Mouse (Mus musculus) MEL (cell line): ENCODE measurements around the gene Trio. TPM values are rescaled to one million over a fixed set of nuclear protein-coding genes. Genes with fewer than 3 reads are reported as not detected.

Experiments used
- DNase-seq: peaks from one replicate; pipeline ENCODE4 v3.0.0; 2011; ENCODE audit warnings: low read depth, low spot score
- H3K27ac ChIP-seq: 2 replicates; pipeline ENCODE4 v1.5.1; 2012; ENCODE audit warnings: low read depth, mild to moderate bottlenecking, control low read depth, low read length, moderate library complexity; ENCODE audit not compliant: control insufficient read depth
- H3K27me3 ChIP-seq, 2 experiments: fragments of 150-350 bp in 1 of 2; sonication (generic) in 1 of 2; 2 replicates each; pipeline ENCODE4 v1.6.1; 2012; ENCODE audit warnings: low read length in 2 of 2, mild to moderate bottlenecking in 2 of 2, improper control_type of control experiment in 1 of 2, moderate library complexity in 1 of 2; ENCODE audit not compliant: insufficient read depth in 2 of 2, control insufficient read depth in 1 of 2
- H3K36me3 ChIP-seq, 2 experiments: 2 replicates each; pipeline ENCODE4 v1.6.1; 2012 to 2014; ENCODE audit warnings: low read length in 2 of 2, improper control_type of control experiment in 1 of 2, inconsistent platforms in 1 of 2, mild to moderate bottlenecking in 1 of 2; ENCODE audit not compliant: insufficient read depth in 2 of 2, control insufficient read depth in 1 of 2
- H3K4me1 ChIP-seq, 2 experiments: fragments of 150-350 bp in 1 of 2; sonication (generic) in 1 of 2; 2 replicates each; pipeline ENCODE4 v1.6.1; 2012; ENCODE audit warnings: low read length in 2 of 2, improper control_type of control experiment in 1 of 2, mild to moderate bottlenecking in 1 of 2; ENCODE audit not compliant: insufficient read depth in 2 of 2, control insufficient read depth in 1 of 2
- H3K4me3 ChIP-seq, 2 experiments: fragments of 150-350 bp in 1 of 2; sonication (generic) in 1 of 2; 2 replicates each; pipeline ENCODE4 v1.5.1; 2012; ENCODE audit warnings: low read depth in 2 of 2, low read length in 2 of 2, mild to moderate bottlenecking in 2 of 2, moderate library complexity in 2 of 2, control low read depth in 1 of 2, improper control_type of control experiment in 1 of 2; ENCODE audit not compliant: control insufficient read depth in 1 of 2, insufficient read depth in 1 of 2
- H3K79me2 ChIP-seq: 2 replicates; pipeline ENCODE4 v1.6.1; 2012; ENCODE audit warnings: mild to moderate bottlenecking, low read length, moderate library complexity; ENCODE audit not compliant: control insufficient read depth, poor library complexity, insufficient read depth
- H3K9ac ChIP-seq: 2 replicates; pipeline ENCODE4 v1.6.1; 2012; ENCODE audit warnings: low read depth, mild to moderate bottlenecking, control low read depth, low read length, moderate library complexity; ENCODE audit not compliant: control insufficient read depth, poor library complexity, severe bottlenecking
- H3K9me3 ChIP-seq: fragments of 150-350 bp; sonication (generic); replicated peaks from 2 replicates; pipeline ENCODE4 v1.6.1; 2012; ENCODE audit warnings: mild to moderate bottlenecking, low read length, improper control_type of control experiment, moderate library complexity; ENCODE audit not compliant: insufficient read depth
- BHLHE40 ChIP-seq: IDR thresholded peaks from 2 replicates; pipeline ENCODE4 v1.6.1; 2012; ENCODE audit warnings: low read depth, mild to moderate bottlenecking, inconsistent platforms, low read length, improper control_type of control experiment, borderline replicate concordance
- CTCF ChIP-seq, 3 experiments: IDR thresholded peaks in 2 of 3; conservative IDR thresholded peaks in 1 of 3; 2 replicates each; pipeline ENCODE4 v1.5.1; 2011 to 2012; ENCODE audit warnings: low read length in 3 of 3, low read depth in 2 of 3, mild to moderate bottlenecking in 2 of 3, improper control_type of control experiment in 1 of 3, inconsistent platforms in 1 of 3, mixed read lengths in 1 of 3, moderate library complexity in 1 of 3; ENCODE audit not compliant: control insufficient read depth in 1 of 3, insufficient read depth in 1 of 3, poor library complexity in 1 of 3, severe bottlenecking in 1 of 3
- E2F4 ChIP-seq: IDR thresholded peaks from 2 replicates; pipeline ENCODE4 v1.6.1; 2011; ENCODE audit warnings: low read depth, low read length, improper control_type of control experiment, borderline replicate concordance
- ELF1 ChIP-seq: IDR thresholded peaks from 2 replicates; pipeline ENCODE4 v1.6.1; 2014; ENCODE audit warnings: low read depth, mild to moderate bottlenecking, inconsistent platforms, low read length, improper control_type of control experiment, moderate library complexity
- ETS1 ChIP-seq: IDR thresholded peaks from 2 replicates; pipeline ENCODE4 v1.6.1; 2012; ENCODE audit warnings: low read depth, mild to moderate bottlenecking, inconsistent platforms, low read length, improper control_type of control experiment, moderate library complexity
- GABPA ChIP-seq: IDR thresholded peaks from 2 replicates; pipeline ENCODE4 v1.6.1; 2012; ENCODE audit warnings: low read depth, mild to moderate bottlenecking, inconsistent platforms, low read length, improper control_type of control experiment, moderate library complexity
- KAT2A ChIP-seq: conservative IDR thresholded peaks from 2 replicates; pipeline ENCODE4 v1.6.1; 2012; ENCODE audit warnings: low read depth, low read length, improper control_type of control experiment, inconsistent platforms
- MAFK ChIP-seq: IDR thresholded peaks from 2 replicates; pipeline ENCODE4 v1.6.1; 2011; ENCODE audit warnings: low read depth, mild to moderate bottlenecking, low read length, improper control_type of control experiment, borderline replicate concordance
- MEF2A ChIP-seq: IDR thresholded peaks from 2 replicates; pipeline ENCODE4 v1.6.1; 2014; ENCODE audit warnings: low read depth, mild to moderate bottlenecking, inconsistent platforms, low read length, improper control_type of control experiment; ENCODE audit not compliant: poor library complexity, insufficient replicate concordance, severe bottlenecking; ENCODE audit errors: extremely low read depth
- MYB ChIP-seq: IDR thresholded peaks from 2 replicates; pipeline ENCODE4 v1.6.1; 2011; ENCODE audit warnings: mild to moderate bottlenecking, low read depth, low read length, improper control_type of control experiment
- MYC ChIP-seq: IDR thresholded peaks from 2 replicates; pipeline ENCODE4 v1.6.1; 2011; ENCODE audit warnings: low read depth, mild to moderate bottlenecking, low read length, improper control_type of control experiment, moderate library complexity
- POLR2A ChIP-seq, 2 experiments: IDR thresholded peaks; 2 replicates each; pipeline ENCODE4 v1.6.1; 2011 to 2012; ENCODE audit warnings: low read length in 2 of 2, mild to moderate bottlenecking in 2 of 2, control low read depth in 1 of 2, improper control_type of control experiment in 1 of 2, low read depth in 1 of 2, moderate library complexity in 1 of 2; ENCODE audit not compliant: control insufficient read depth in 1 of 2, insufficient read depth in 1 of 2, poor library complexity in 1 of 2
- POLR2AphosphoS5 ChIP-seq: IDR thresholded peaks from 2 replicates; pipeline ENCODE4 v1.6.1; 2012; ENCODE audit warnings: low read depth, borderline replicate concordance, mild to moderate bottlenecking, inconsistent platforms, low read length, moderate library complexity, mixed read lengths
- RCOR1 ChIP-seq: IDR thresholded peaks from 2 replicates; pipeline ENCODE4 v1.6.1; 2012; ENCODE audit warnings: low read depth, mild to moderate bottlenecking, inconsistent platforms, low read length, improper control_type of control experiment
- SIN3A ChIP-seq: IDR thresholded peaks from 2 replicates; pipeline ENCODE4 v1.6.1; 2012; ENCODE audit warnings: low read length, improper control_type of control experiment, inconsistent platforms
- SMC3 ChIP-seq: IDR thresholded peaks from 2 replicates; pipeline ENCODE4 v1.6.1; 2011; ENCODE audit warnings: low read depth, low read length, improper control_type of control experiment
- USF1 ChIP-seq: IDR thresholded peaks from 2 replicates; pipeline ENCODE4 v1.6.1; 2014; ENCODE audit warnings: low read depth, mild to moderate bottlenecking, inconsistent platforms, low read length, improper control_type of control experiment, moderate library complexity
- USF2 ChIP-seq, 2 experiments: IDR thresholded peaks; 2 replicates each; pipeline ENCODE4 v1.6.1; 2011 to 2012; ENCODE audit warnings: improper control_type of control experiment in 2 of 2, low read length in 2 of 2, borderline replicate concordance in 1 of 2, inconsistent platforms in 1 of 2, low read depth in 1 of 2, mild to moderate bottlenecking in 1 of 2; ENCODE audit not compliant: insufficient read depth in 1 of 2
- ZC3H11A ChIP-seq: IDR thresholded peaks from 2 replicates; pipeline ENCODE4 v1.6.1; 2012; ENCODE audit warnings: low read depth, mild to moderate bottlenecking, inconsistent platforms, low read length, improper control_type of control experiment
- ZMIZ1 ChIP-seq: IDR thresholded peaks from 2 replicates; pipeline ENCODE4 v1.6.1; 2012; ENCODE audit warnings: low read depth, mild to moderate bottlenecking, inconsistent platforms, low read length, improper control_type of control experiment, moderate library complexity
- polyA plus RNA-seq, 2 experiments: library from polyadenylated mRNA; stranded (reverse) in 1 of 2; unstranded in 1 of 2; fragments of >175 nt in 1 of 2; fragments of >200 nt in 1 of 2; gene quantifications; 2 replicates each; pipeline versions ENCODE4 v1.2.1 to v1.2.4; 2012; ENCODE audit warnings: low replicate concordance in 2 of 2, low read depth in 1 of 2; ENCODE audit not compliant: insufficient read length in 2 of 2, insufficient read depth in 1 of 2, missing spikeins in 1 of 2
- total RNA-seq: library from RNA; depleted of rRNA; stranded (reverse); fragments of 300-350 nt; gene quantifications from 2 replicates; pipeline ENCODE4 v1.2.3, GENCODE M21; 2012; rRNA removed

The Trio gene
- total RNA-seq (0.75 and 1.1 TPM in 2 replicates), polyA plus RNA-seq (under 1 TPM in 1 of 2 experiments, not detected in 1; 0.91 TPM)

GRCm38 (mm10) chr15:28025447-28026166 is at the start of gene Trio:
Gene Trio (minus strand): TSS chr15:28025848.
- H3K27ac ChIP-seq: no peak within 1 kb of the TSS
- TF ChIP-seq E2F4: no peak
- no peak for DNase-seq
- no peaks in the 10 kb centered on the region for H3K79me2 ChIP-seq
- H3K36me3 ChIP-seq: no peaks in the 10 kb centered on the region
- no peak within 1 kb of the TSS for H3K9ac ChIP-seq
- H3K4me1 ChIP-seq: no peaks in the 10 kb centered on the region
- H3K9me3 ChIP-seq: no peaks in the 10 kb centered on the region
- no peak within 1 kb of the TSS for H3K4me3 ChIP-seq
- no peaks in the 10 kb centered on the region; a peak in 1 of 4 replicates for H3K27me3 ChIP-seq

GRCm38 (mm10) chr15:28074416-28074970 is 48.8 kb upstream of the Trio start:
- Histone ChIP-seq H3K9ac (no peak overlapping the region), H3K27me3 (no peaks in the 10 kb centered on the region), H3K27ac (no peak overlapping the region), H3K4me3 (no peak overlapping the region), H3K4me1 (no peaks in the 10 kb centered on the region), H3K36me3 (no peaks in the 10 kb centered on the region), H3K9me3 (no peaks in the 10 kb centered on the region), H3K79me2 (no peaks in the 10 kb centered on the region)
- no peak for DNase-seq
- TF ChIP-seq SMC3 (no peak), ETS1 (no peak), E2F4 (no peak), SIN3A (no peak), CTCF (IDR thresholded peaks at IDR 0.05 in 2 of 3, conservative IDR thresholded peaks at IDR 0.05 in 1 of 3; ENCODE audit: control insufficient read depth in 1 of 3, insufficient read depth in 1 of 3, low read depth in 2 of 3, low read length in 3 of 3, poor library complexity in 1 of 3, severe bottlenecking in 1 of 3) (no peak), GABPA (no peak), MEF2A (no peak), USF2 (IDR thresholded peaks at IDR 0.05; ENCODE audit: borderline replicate concordance in 1 of 2, insufficient read depth in 1 of 2, low read depth in 1 of 2, low read length in 2 of 2) (no peak), MYB (no peak), ELF1 (no peak), ZMIZ1 (no peak), BHLHE40 (no peak), KAT2A (no peak), ZC3H11A (no peak), MYC (no peak), USF1 (no peak), POLR2AphosphoS5 (no peak), RCOR1 (no peak), POLR2A (IDR thresholded peaks at IDR 0.05; ENCODE audit: control insufficient read depth in 1 of 2, insufficient read depth in 1 of 2, low read depth in 1 of 2, low read length in 2 of 2, poor library complexity in 1 of 2) (no peak), MAFK (no peak)
